Mouse (Mus musculus) embryo, embryonic 10 days (tissue): ENCODE measurements at regions not wholly inside any gene's neighbourhood (a gene's known extent, or its start where the extent isn't known, plus 50 kb on each side); places are given as distances from the start of the nearest gene placed in this dataset.

Experiments used
- DNase-seq: peaks from one replicate; pipeline ENCODE4 v3.0.0-alpha.2; 2015; ENCODE audit warnings: low spot score

- DNase-seq, result peak; percentile 87
These were observed 58.7 kb upstream of the D16Ertd472e start for GRCm38 (mm10) chr16:78635257-78635656.

GRCm38 (mm10) chr16:78631797-78632196 is 55.3 kb upstream of the D16Ertd472e start:
- DNase-seq, result no peak

GRCm38 (mm10) chr16:78626803-78627202 is 50.3 kb upstream of the D16Ertd472e start:
- DNase-seq, result no peak
